Mouse (Mus musculus) T-helper 1 cell (primary cell): Measurements from ENCODE around the gene Fam227a.

Source experiments
- in situ Hi-C: fragments of 300-600 bp; cut with MboI, MseI; formaldehyde crosslinking; loops from one replicate; pipeline ENCODE4 v1.15.1; 2025; ENCODE audit warnings: high pct_unique_total_duplicates

Gene Fam227a

GRCm38 (mm10) chr15:79658531-79659375 lies at the start of gene Fam227a, which contains the start of gene Cby1:
TSS of gene Fam227a (minus strand) at chr15:79658956.
TSS of gene Cby1 (plus strand) at chr15:79659199.
- in situ Hi-C loops = no loop called here

DNA sequence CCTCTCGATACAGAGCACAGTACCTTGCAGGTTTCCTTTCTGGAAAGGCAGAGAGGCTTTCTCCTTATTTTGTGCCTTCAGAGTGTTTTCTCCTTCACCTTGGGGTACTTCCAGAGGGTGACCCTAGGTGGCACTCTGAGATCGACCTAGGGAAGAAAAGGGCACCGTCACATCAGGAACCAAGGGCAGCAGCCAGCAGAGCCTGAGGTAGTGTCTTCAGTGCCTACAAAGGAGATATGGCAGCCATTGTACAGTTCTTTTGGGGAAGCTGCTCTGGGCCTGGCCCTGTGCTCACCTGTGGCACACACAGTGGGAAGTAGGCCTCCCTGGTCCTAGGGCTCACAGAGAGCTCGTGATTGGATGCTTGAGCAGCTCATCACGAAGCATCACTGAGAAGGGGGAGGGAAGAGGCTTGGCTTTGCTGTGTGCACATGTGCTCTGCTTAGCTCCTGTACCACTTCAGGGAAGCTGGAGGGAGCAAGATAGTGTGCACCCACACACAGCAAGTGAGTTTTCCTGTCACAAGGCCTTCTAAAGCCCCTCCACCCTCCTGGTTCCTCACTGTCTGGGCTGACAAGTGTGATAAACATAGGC lies 49.6 kb upstream of the Fam227a start:
- in situ Hi-C loops = no loop called here

DNA sequence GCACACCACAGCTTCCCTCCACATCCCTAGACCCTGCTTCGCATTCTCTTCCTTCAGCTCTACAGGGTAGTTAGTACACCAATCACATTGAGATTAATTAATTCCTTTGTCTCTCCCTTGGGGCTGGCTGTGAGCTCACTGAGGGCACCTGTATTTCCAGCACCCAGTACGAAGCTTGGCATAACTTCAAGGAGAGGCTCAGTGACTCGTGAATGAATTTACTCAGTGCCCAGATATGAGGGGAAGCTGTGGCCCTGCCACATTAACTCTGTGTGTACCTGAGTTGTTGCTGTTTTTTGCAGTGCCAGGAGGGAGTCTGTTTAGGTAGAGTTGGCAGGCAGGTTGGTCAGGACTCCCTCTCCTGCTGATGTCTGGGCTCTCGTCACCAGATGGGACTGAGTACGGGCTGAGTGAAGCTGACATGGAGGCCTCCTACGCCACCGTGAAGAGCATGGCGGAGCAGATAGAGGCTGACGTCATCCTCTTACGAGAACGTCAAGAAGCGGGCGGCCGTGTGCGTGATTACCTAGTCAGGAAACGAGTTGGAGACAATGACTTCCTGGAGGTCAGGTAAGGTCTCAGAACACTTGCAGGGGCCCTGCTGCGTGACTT lies 48.0 kb upstream of the Fam227a start:
- in situ Hi-C loops = no loop called here

GRCm38 (mm10) chr15:79697558-79698187 lies 38.9 kb upstream of the Fam227a start:
- in situ Hi-C loops = loop anchor here (10.0 kb wide), 1 partner anchor 1763 kb away; no protein-coding TSS in a partner anchor

- in situ Hi-C loops = loop anchor here (10.0 kb wide), 1 partner anchor 1762 kb away; no protein-coding TSS in a partner anchor
Measured at GRCm38 (mm10) chr15:79697011-79697410, 38.3 kb upstream of the Fam227a start.

DNA sequence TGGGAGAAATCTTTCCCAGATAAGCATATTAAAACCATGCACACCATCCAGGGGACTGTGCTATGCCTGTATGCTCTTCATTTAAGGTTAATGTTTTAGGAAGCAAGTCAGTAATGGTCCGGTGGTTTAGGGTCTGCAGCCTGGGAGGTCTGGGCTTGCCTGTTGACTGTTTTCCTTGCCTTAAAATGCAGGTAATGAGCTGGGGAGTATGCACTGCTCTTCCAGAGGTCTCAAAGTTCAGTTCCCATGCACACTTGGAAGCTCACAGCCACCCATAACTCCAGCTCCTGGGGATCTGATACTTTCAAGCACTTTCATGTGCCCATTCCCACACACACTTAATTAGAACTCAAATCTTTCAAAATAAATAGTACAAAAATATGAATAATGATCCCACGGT lies 37.8 kb upstream of the Fam227a start:
- in situ Hi-C loops = loop anchor here (10.0 kb wide), 1 partner anchor 1762 kb away; no protein-coding TSS in a partner anchor

- in situ Hi-C loops = loop anchor here (10.0 kb wide), 1 partner anchor 1761 kb away; no protein-coding TSS in a partner anchor
Measured at GRCm38 (mm10) chr15:79695516-79695915, 36.8 kb upstream of the Fam227a start.

- in situ Hi-C loops = loop anchor here (10.0 kb wide), 1 partner anchor 1760 kb away; no protein-coding TSS in a partner anchor
Measured at GRCm38 (mm10) chr15:79694512-79694911, 35.8 kb upstream of the Fam227a start.

- in situ Hi-C loops = loop anchor here (10.0 kb wide), 1 partner anchor 1759 kb away; no protein-coding TSS in a partner anchor
Measured at GRCm38 (mm10) chr15:79693740-79694139, 35.0 kb upstream of the Fam227a start.

GRCm38 (mm10) chr15:79692334-79692733 lies 33.6 kb upstream of the Fam227a start:
- in situ Hi-C loops = loop anchor here (10.0 kb wide), 1 partner anchor 1758 kb away; no protein-coding TSS in a partner anchor

DNA sequence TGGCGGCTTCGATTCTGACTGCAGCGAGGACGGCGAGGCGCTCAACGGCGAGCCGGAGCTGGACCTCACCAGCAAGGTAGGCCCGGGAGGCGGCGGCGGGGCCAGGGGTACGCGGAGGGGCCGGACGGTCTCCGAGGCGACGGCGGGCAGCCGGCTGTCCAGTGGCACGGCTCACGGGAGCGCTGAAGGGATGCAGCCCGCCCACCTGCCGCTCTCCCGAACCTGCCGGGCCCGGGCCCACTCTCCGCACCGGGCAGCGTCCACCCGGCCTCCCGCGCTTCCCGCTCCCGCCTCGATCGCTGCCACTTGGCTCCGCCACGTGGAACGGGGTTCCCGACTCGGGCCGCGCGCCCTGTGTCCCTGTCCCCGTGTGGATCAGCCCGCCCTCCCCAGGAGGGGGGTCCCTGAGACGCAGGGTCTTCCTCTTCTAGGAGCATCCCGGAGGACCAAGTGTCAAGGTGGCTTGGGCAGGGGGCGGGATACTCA lies 32.3 kb upstream of the Fam227a start:
- in situ Hi-C loops = loop anchor here (10.0 kb wide), 1 partner anchor 1756 kb away; no protein-coding TSS in a partner anchor

GRCm38 (mm10) chr15:79690426-79691022 lies 31.8 kb upstream of the Fam227a start, which contains the start of gene Gtpbp1:
TSS of gene Gtpbp1 (plus strand) at chr15:79690845.
- in situ Hi-C loops = loop anchor here (10.0 kb wide), 1 partner anchor 1756 kb away; no protein-coding TSS in a partner anchor

- in situ Hi-C loops = loop anchor here (5.0 to 10.0 kb wide), 3 partner anchors 783 to 1755 kb away; partner anchors contain the start of gene Il2rb
Measured at GRCm38 (mm10) chr15:79689662-79690425, 31.1 kb upstream of the Fam227a start.

GRCm38 (mm10) chr15:79688268-79688956 lies 29.7 kb upstream of the Fam227a start:
- in situ Hi-C loops = loop anchor here (5.0 to 10.0 kb wide), 2 partner anchors 781 to 1194 kb away; partner anchors contain the start of gene Il2rb

- in situ Hi-C loops = loop anchor here (5.0 to 10.0 kb wide), 2 partner anchors 780 to 1193 kb away; partner anchors contain the start of gene Il2rb
Measured at GRCm38 (mm10) chr15:79687646-79688267, 29.0 kb upstream of the Fam227a start, which contains the start of gene Josd1. TSS of gene Josd1 (minus strand) at chr15:79687919.

DNA sequence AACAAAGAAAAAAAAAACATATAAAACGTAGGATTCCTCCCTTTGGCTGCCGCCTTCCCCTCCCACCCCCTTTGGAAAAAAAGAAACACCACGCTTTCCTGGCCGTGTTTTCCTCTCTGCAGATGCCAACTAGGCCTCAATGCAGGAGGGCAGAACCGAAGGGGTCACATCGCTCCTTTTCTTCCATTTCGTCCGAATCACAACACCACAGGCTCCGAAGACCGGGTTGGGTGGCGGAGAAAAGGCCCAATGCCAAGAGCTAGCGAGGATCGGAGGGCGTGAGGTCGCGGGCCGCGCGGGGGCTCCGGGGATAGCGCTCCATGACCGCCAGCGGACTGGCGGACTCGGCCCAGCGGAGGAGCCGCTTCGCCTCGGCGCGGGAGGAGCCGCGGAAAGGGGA lies 28.4 kb upstream of the Fam227a start:
- in situ Hi-C loops = loop anchor here (5.0 to 10.0 kb wide), 2 partner anchors 780 to 1192 kb away; partner anchors contain the start of gene Il2rb

DNA sequence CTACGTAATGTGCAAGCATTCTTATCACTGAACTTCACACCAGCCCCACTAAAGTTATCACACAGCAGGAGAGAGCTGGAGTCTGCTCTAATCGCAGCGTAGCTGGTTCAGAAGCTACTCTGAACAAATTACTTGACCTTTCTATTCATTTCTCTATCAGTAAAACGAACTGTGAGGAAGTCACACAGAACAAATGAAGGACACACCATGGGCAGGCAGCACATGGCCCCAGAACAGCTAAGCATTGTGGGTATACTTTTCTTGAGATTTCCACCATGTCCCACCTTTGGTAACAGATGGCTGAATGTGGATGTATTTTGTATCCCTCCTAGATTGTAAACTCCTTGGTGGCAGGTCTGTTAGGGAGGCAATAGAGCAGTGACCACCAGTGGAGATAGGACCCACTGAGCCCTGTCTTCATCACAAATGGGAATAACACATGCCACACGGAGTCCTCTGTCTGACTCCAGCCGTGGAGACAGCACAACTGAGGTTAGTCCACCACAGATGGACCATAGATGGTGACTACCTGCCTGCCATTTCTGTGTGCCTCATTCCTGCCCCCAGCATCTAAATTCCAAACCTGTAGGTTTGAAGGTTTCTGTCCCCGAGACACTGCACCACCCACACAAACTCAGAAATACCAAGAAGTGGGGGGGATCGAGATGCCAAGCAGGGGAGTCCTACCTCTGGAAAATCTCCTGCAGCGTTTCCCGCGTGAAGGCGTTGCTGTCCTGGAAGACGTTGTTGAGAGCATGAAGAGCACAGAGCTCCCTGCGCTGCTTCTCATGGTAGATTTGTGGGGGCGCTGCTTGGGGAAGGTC lies 27.5 kb upstream of the Fam227a start:
- in situ Hi-C loops = loop anchor here (5.0 to 10.0 kb wide), 2 partner anchors 779 to 1191 kb away; partner anchors contain the start of gene Il2rb
